Mouse (Mus musculus): ENCODE results near the gene Amigo2. TPM values are rescaled to one million over a fixed set of nuclear protein-coding genes. Genes with fewer than 3 reads are reported as not detected.

Amigo2 gene
- polyA plus RNA-seq, 1 experiment from 2014 or later: 7.5 TPM

- DNase-seq (ENCODE audit: low spot score): no peak
Measured at GRCm38 (mm10) chr15:97284201-97284600, 37.1 kb upstream of the Amigo2 start.

GRCm38 (mm10) chr15:97282572-97282881 is 35.4 kb upstream of the Amigo2 start:
- no peak for ATAC-seq (replicated peaks; ENCODE audit: low FRiP score, low TSS enrichment, low read depth)
- Histone ChIP-seq H3K9me3 (ENCODE audit: control insufficient read depth, low read length) (no peaks in the 10 kb centered on the region), H3K4me1 (replicated peaks; ENCODE audit: control insufficient read depth, insufficient read depth, low read length) (peaks cover 6% of the 10 kb centered on the region; the same call in 1 of the 2 replicates), H3K4me3 (ENCODE audit: low read depth, low read length) (no peak overlapping the region), H3K27ac (ENCODE audit: low read depth) (no peak overlapping the region), H3K4me2 (ENCODE audit: low read length) (no peak overlapping the region), H3K9ac (ENCODE audit: low read length) (no peak overlapping the region), H3K27me3 (replicated peaks; ENCODE audit: control insufficient read depth, insufficient read depth, low read length) (no peaks in the 10 kb centered on the region), H3K36me3 (ENCODE audit: control insufficient read depth, insufficient read depth, low read length) (no peaks in the 10 kb centered on the region)
- 64% methylated on average over 6 of the region's 6 CpGs for WGBS
- DNase-seq (ENCODE audit: low spot score): no peak

More at GRCm38 (mm10) chr15:97284201-97284600, 37.1 kb upstream of the Amigo2 start:
- no peak for ATAC-seq (replicated peaks; ENCODE audit: low FRiP score, low TSS enrichment, low read depth)
- Histone ChIP-seq H3K27ac (ENCODE audit: low read depth) (no peak overlapping the region), H3K4me3 (ENCODE audit: low read depth, low read length) (no peak overlapping the region), H3K9me3 (ENCODE audit: control insufficient read depth, low read length) (no peaks in the 10 kb centered on the region), H3K4me1 (replicated peaks; ENCODE audit: control insufficient read depth, insufficient read depth, low read length) (peaks cover 6% of the 10 kb centered on the region; the same call in 1 of the 2 replicates), H3K9ac (ENCODE audit: low read length) (no peak overlapping the region), H3K4me2 (ENCODE audit: low read length) (no peak overlapping the region), H3K36me3 (ENCODE audit: control insufficient read depth, insufficient read depth, low read length) (no peaks in the 10 kb centered on the region), H3K27me3 (replicated peaks; ENCODE audit: control insufficient read depth, insufficient read depth, low read length) (no peaks in the 10 kb centered on the region)
- 75% methylated on average over 5 of the region's 5 CpGs for WGBS

- H3K9ac ChIP-seq (ENCODE audit: low read length): no peak overlapping the region
- DNase-seq (ENCODE audit: low spot score): peak; percentile 51
- H3K27me3 ChIP-seq (replicated peaks; ENCODE audit: control insufficient read depth, insufficient read depth, low read length): no peaks in the 10 kb centered on the region
- peaks cover 6% of the 10 kb centered on the region; the same call in 1 of the 2 replicates for H3K4me1 ChIP-seq (replicated peaks; ENCODE audit: control insufficient read depth, insufficient read depth, low read length)
- H3K4me2 ChIP-seq (ENCODE audit: low read length): no peak overlapping the region
- no peak overlapping the region for H3K4me3 ChIP-seq (ENCODE audit: low read depth, low read length)
- ATAC-seq (replicated peaks; ENCODE audit: low FRiP score, low TSS enrichment, low read depth): no peak; the same call in 1 of the 2 replicates
- H3K27ac ChIP-seq (ENCODE audit: low read depth): no peak overlapping the region
- WGBS: 45% methylated on average over 10 of the region's 10 CpGs
- no peaks in the 10 kb centered on the region for H3K36me3 ChIP-seq (ENCODE audit: control insufficient read depth, insufficient read depth, low read length)
- H3K9me3 ChIP-seq (ENCODE audit: control insufficient read depth, low read length): no peaks in the 10 kb centered on the region
Measured at GRCm38 (mm10) chr15:97281712-97282571, 34.9 kb upstream of the Amigo2 start.

GRCm38 (mm10) chr15:97280776-97281175 is 33.7 kb upstream of the Amigo2 start:
- 51% methylated on average over 9 of the region's 9 CpGs for WGBS
- no peaks in the 10 kb centered on the region for H3K36me3 ChIP-seq (ENCODE audit: control insufficient read depth, insufficient read depth, low read length)
- ATAC-seq (replicated peaks; ENCODE audit: low FRiP score, low TSS enrichment, low read depth) (no peak), DNase-seq (ENCODE audit: low spot score) (peak; percentile 50)
- no peak overlapping the region for H3K4me3 ChIP-seq (ENCODE audit: low read depth, low read length)
- no peak overlapping the region for H3K27ac ChIP-seq (ENCODE audit: low read depth)
- H3K4me2 ChIP-seq (ENCODE audit: low read length): no peak overlapping the region
- H3K9ac ChIP-seq (ENCODE audit: low read length): no peak overlapping the region
- H3K27me3 ChIP-seq (replicated peaks; ENCODE audit: control insufficient read depth, insufficient read depth, low read length): no peaks in the 10 kb centered on the region
- peaks cover 6% of the 10 kb centered on the region; the same call in 1 of the 2 replicates for H3K4me1 ChIP-seq (replicated peaks; ENCODE audit: control insufficient read depth, insufficient read depth, low read length)
- no peaks in the 10 kb centered on the region for H3K9me3 ChIP-seq (ENCODE audit: control insufficient read depth, low read length)

GRCm38 (mm10) chr15:97280131-97280530 is 33.0 kb upstream of the Amigo2 start:
- no peak overlapping the region for H3K27ac ChIP-seq (ENCODE audit: low read depth)
- 78% methylated on average over 8 of the region's 8 CpGs for WGBS
- peak; percentile 40 for DNase-seq (ENCODE audit: low spot score)

GRCm38 (mm10) chr15:97278340-97278948 is 31.4 kb upstream of the Amigo2 start:
- WGBS: 95% methylated on average over 9 of the region's 9 CpGs
- DNase-seq (ENCODE audit: low spot score): peak; percentile 13

More at GRCm38 (mm10) chr15:97280131-97280530, 33.0 kb upstream of the Amigo2 start:
- Histone ChIP-seq H3K4me1 (replicated peaks; ENCODE audit: control insufficient read depth, insufficient read depth, low read length) (peaks cover 6% of the 10 kb centered on the region; the same call in 1 of the 2 replicates), H3K9me3 (ENCODE audit: control insufficient read depth, low read length) (no peaks in the 10 kb centered on the region), H3K4me2 (ENCODE audit: low read length) (no peak overlapping the region), H3K9ac (ENCODE audit: low read length) (no peak overlapping the region), H3K4me3 (ENCODE audit: low read depth, low read length) (no peak overlapping the region), H3K36me3 (ENCODE audit: control insufficient read depth, insufficient read depth, low read length) (no peaks in the 10 kb centered on the region), H3K27me3 (replicated peaks; ENCODE audit: control insufficient read depth, insufficient read depth, low read length) (no peaks in the 10 kb centered on the region)
- ATAC-seq (replicated peaks; ENCODE audit: low FRiP score, low TSS enrichment, low read depth): no peak

GRCm38 (mm10) chr15:97277328-97277727 is 30.2 kb upstream of the Amigo2 start:
- WGBS: 75% methylated on average over 10 of the region's 10 CpGs
- peak; percentile 37 for DNase-seq (ENCODE audit: low spot score)

More at GRCm38 (mm10) chr15:97278340-97278948, 31.4 kb upstream of the Amigo2 start:
- Histone ChIP-seq H3K27ac (ENCODE audit: low read depth) (no peak overlapping the region), H3K9me3 (ENCODE audit: control insufficient read depth, low read length) (no peaks in the 10 kb centered on the region), H3K27me3 (replicated peaks; ENCODE audit: control insufficient read depth, insufficient read depth, low read length) (no peaks in the 10 kb centered on the region), H3K4me3 (ENCODE audit: low read depth, low read length) (no peak overlapping the region), H3K9ac (ENCODE audit: low read length) (no peak overlapping the region), H3K4me2 (ENCODE audit: low read length) (no peak overlapping the region), H3K36me3 (ENCODE audit: control insufficient read depth, insufficient read depth, low read length) (no peaks in the 10 kb centered on the region), H3K4me1 (replicated peaks; ENCODE audit: control insufficient read depth, insufficient read depth, low read length) (peaks cover 6% of the 10 kb centered on the region; the same call in 1 of the 2 replicates)
- ATAC-seq (replicated peaks; ENCODE audit: low FRiP score, low TSS enrichment, low read depth): no peak

GRCm38 (mm10) chr15:97276660-97277153 is 29.6 kb upstream of the Amigo2 start:
- Histone ChIP-seq H3K27ac (ENCODE audit: low read depth) (no peak overlapping the region), H3K27me3 (replicated peaks; ENCODE audit: control insufficient read depth, insufficient read depth, low read length) (no peaks in the 10 kb centered on the region), H3K4me1 (replicated peaks; ENCODE audit: control insufficient read depth, insufficient read depth, low read length) (peaks cover 11% of the 10 kb centered on the region), H3K9ac (ENCODE audit: low read length) (no peak overlapping the region), H3K9me3 (ENCODE audit: control insufficient read depth, low read length) (no peaks in the 10 kb centered on the region), H3K4me3 (ENCODE audit: low read depth, low read length) (no peak overlapping the region), H3K4me2 (ENCODE audit: low read length) (no peak overlapping the region), H3K36me3 (ENCODE audit: control insufficient read depth, insufficient read depth, low read length) (no peaks in the 10 kb centered on the region)
- ATAC-seq (replicated peaks; ENCODE audit: low FRiP score, low TSS enrichment, low read depth): no peak
- 51% methylated on average over 20 of the region's 20 CpGs for WGBS
- DNase-seq (ENCODE audit: low spot score): peak; percentile 49

More at GRCm38 (mm10) chr15:97277328-97277727, 30.2 kb upstream of the Amigo2 start:
- Histone ChIP-seq H3K4me3 (ENCODE audit: low read depth, low read length) (no peak overlapping the region), H3K9me3 (ENCODE audit: control insufficient read depth, low read length) (no peaks in the 10 kb centered on the region), H3K9ac (ENCODE audit: low read length) (no peak overlapping the region), H3K27ac (ENCODE audit: low read depth) (no peak overlapping the region), H3K4me2 (ENCODE audit: low read length) (no peak overlapping the region), H3K36me3 (ENCODE audit: control insufficient read depth, insufficient read depth, low read length) (no peaks in the 10 kb centered on the region), H3K4me1 (replicated peaks; ENCODE audit: control insufficient read depth, insufficient read depth, low read length) (peaks cover 7% of the 10 kb centered on the region; the same call in 1 of the 2 replicates), H3K27me3 (replicated peaks; ENCODE audit: control insufficient read depth, insufficient read depth, low read length) (no peaks in the 10 kb centered on the region)
- ATAC-seq (replicated peaks; ENCODE audit: low FRiP score, low TSS enrichment, low read depth): no peak

Data from intestine, embryonic 14.5 days (tissue).